In the genomic region with DNA sequence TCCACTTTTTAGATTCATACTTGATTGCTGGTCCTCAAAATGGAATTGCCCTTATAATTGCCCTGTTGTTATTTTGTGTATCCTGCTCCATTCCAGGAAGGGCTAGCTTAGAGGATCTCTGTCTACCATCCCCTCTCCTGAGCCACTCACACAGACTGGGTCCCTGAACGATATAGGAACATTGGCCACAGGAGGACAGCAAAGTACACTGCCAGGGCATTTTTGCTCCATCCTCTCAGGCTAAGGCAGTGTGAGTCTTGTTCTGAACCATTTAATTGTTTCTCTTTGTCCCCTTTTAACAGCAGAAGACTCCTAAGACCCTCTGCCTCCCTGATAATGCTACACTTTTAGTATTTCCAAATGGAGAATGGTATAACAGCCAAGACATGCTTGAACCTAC, we compare ENCODE assay signal across 10 mouse cellular contexts. TPM values are rescaled to one million over a fixed set of nuclear protein-coding genes. Genes with fewer than 3 reads are reported as not detected.
DNase-seq lines count a peak whose midpoint lies in the region; ATAC-seq and TF ChIP-seq lines count a peak whose summit lies in the region.
"Had no signal": no experiment of that assay in that cellular context is flagged by ENCODE, and none has a peak within 500 bp of the region (broad histone marks: within the 10 kb centered on the region; RNA-seq: fewer than 3 reads in every experiment).

No protein-coding gene starts in this region.

- peak; percentile 15; the same call in 1 of the 2 replicates for TF ChIP-seq CTCF in forebrain, postnatal 0 days (IDR thresholded peaks at IDR 0.05; ENCODE audit: low read depth)

- H3K9me3 ChIP-seq in forebrain, postnatal 0 days (ENCODE audit: low read length) = no peaks in the 10 kb centered on the region
- no peaks in the 10 kb centered on the region for H3K9me3 ChIP-seq in forebrain, embryonic 15.5 days
- H3K9me3 ChIP-seq in midbrain, embryonic 15.5 days = no peaks in the 10 kb centered on the region
- H3K9me3 ChIP-seq: heart, embryonic 13.5 days had no signal

- H3K27me3 ChIP-seq in forebrain, postnatal 0 days (ENCODE audit: insufficient read depth, low read length) = no peaks in the 10 kb centered on the region
- no peaks in the 10 kb centered on the region for H3K27me3 ChIP-seq in forebrain, embryonic 15.5 days
- H3K27me3 ChIP-seq in midbrain, embryonic 15.5 days (replicated peaks) = no peaks in the 10 kb centered on the region
- H3K27me3 ChIP-seq: heart, embryonic 13.5 days had no signal

- H3K4me2 ChIP-seq in forebrain, postnatal 0 days (ENCODE audit: low read depth) = no peak overlapping the region
- H3K4me2 ChIP-seq in forebrain, embryonic 15.5 days (replicated peaks) = no peak overlapping the region
- H3K4me2 ChIP-seq in midbrain, embryonic 15.5 days = no peak overlapping the region
- H3K4me2 ChIP-seq: heart, embryonic 13.5 days had no signal

- no peak overlapping the region for H3K27ac ChIP-seq in forebrain, postnatal 0 days (ENCODE audit: low read depth, low read length)
- no peak overlapping the region for H3K27ac ChIP-seq in forebrain, embryonic 15.5 days (replicated peaks)
- H3K27ac ChIP-seq in midbrain, embryonic 15.5 days = no peak overlapping the region
- H3K27ac ChIP-seq: heart, embryonic 13.5 days; liver, embryonic 14.5 days had no signal

- 67% methylated on average over 1 of the region's 1 CpGs for WGBS in forebrain, postnatal 0 days
- 76% methylated on average over 1 of the region's 1 CpGs for WGBS in forebrain, embryonic 15.5 days
- WGBS in midbrain, embryonic 15.5 days = 60% methylated on average over 1 of the region's 1 CpGs

- no peak overlapping the region for H3K9ac ChIP-seq in forebrain, postnatal 0 days
- H3K9ac ChIP-seq in forebrain, embryonic 15.5 days (replicated peaks) = no peak overlapping the region
- H3K9ac ChIP-seq in midbrain, embryonic 15.5 days = no peak overlapping the region
- H3K9ac ChIP-seq: heart, embryonic 13.5 days; liver, embryonic 14.5 days had no signal

- no peak for ATAC-seq in forebrain, postnatal 0 days
- ATAC-seq in forebrain, embryonic 15.5 days (replicated peaks) = no peak
- no peak for ATAC-seq in midbrain, embryonic 15.5 days (replicated peaks)

- H3K36me3 ChIP-seq in forebrain, postnatal 0 days (ENCODE audit: insufficient read depth) = peaks cover 58% of the 10 kb centered on the region
- peaks cover 31% of the 10 kb centered on the region for H3K36me3 ChIP-seq in forebrain, embryonic 15.5 days
- peaks cover 25% of the 10 kb centered on the region; the same call in 1 of the 2 replicates for H3K36me3 ChIP-seq in midbrain, embryonic 15.5 days (replicated peaks)

- DNase-seq in forebrain, postnatal 0 days = no peak
- peak; percentile 63 for DNase-seq in 416B (ENCODE audit: low read depth)
- DNase-seq in cerebellum, postnatal 14 days = peak; percentile 84 to 87
- DNase-seq in layer of hippocampus, adult 9-10 months (ENCODE audit: low spot score) = peak; percentile 36
- peak; percentile 23 to 30 for DNase-seq in spleen, postnatal 36 days (ENCODE audit: low spot score in 2 of 2)
- no peak for DNase-seq in MN1 (ENCODE audit: low spot score)

- no peak overlapping the region for H3K4me3 ChIP-seq in forebrain, postnatal 0 days (ENCODE audit: low read depth, low read length)
- no peak overlapping the region for H3K4me3 ChIP-seq in forebrain, embryonic 15.5 days
- no peak overlapping the region for H3K4me3 ChIP-seq in midbrain, embryonic 15.5 days
- H3K4me3 ChIP-seq: heart, embryonic 13.5 days had no signal

- H3K4me1 ChIP-seq in forebrain, postnatal 0 days (ENCODE audit: insufficient read depth) = no peaks in the 10 kb centered on the region
- peaks cover 2% of the 10 kb centered on the region for H3K4me1 ChIP-seq in forebrain, embryonic 15.5 days
- H3K4me1 ChIP-seq in midbrain, embryonic 15.5 days = peaks cover under 1% of the 10 kb centered on the region; the same call in 1 of the 2 replicates

RNA-seq across cellular contexts. Expression of gene Clec16a, which starts 25.6 kb away (rescaled TPM):
- 43.5 and 52.3 TPM in 2 replicates for total RNA-seq in forebrain, postnatal 0 days (2014; rRNA removed)
- 47.6 and 65.8 TPM in 2 replicates for polyA plus RNA-seq in forebrain, postnatal 0 days (2015; fragmentation: Nextera tagmentation; extraction: Ambion mirVana)
- polyA plus RNA-seq in forebrain, embryonic 15.5 days (2015; fragmentation: Nextera tagmentation; extraction: Ambion mirVana) = 71.2 and 77.1 TPM in 2 replicates
- 73.9 and 89.0 TPM in 2 replicates for polyA plus RNA-seq in midbrain, embryonic 15.5 days (2015; fragmentation: Nextera tagmentation; extraction: Ambion mirVana)

RNA-seq across cellular contexts. Expression of gene Dexi, which starts 27.9 kb away (rescaled TPM):
- 23.9 and 24.6 TPM in 2 replicates for total RNA-seq in forebrain, postnatal 0 days (2014; rRNA removed)
- 16.1 and 16.2 TPM in 2 replicates for polyA plus RNA-seq in forebrain, postnatal 0 days (2015; fragmentation: Nextera tagmentation; extraction: Ambion mirVana)
- 18.1 and 18.3 TPM in 2 replicates for polyA plus RNA-seq in forebrain, embryonic 15.5 days (2015; fragmentation: Nextera tagmentation; extraction: Ambion mirVana)
- 17.1 and 17.8 TPM in 2 replicates for polyA plus RNA-seq in midbrain, embryonic 15.5 days (2015; fragmentation: Nextera tagmentation; extraction: Ambion mirVana)

Comparison
In these comparisons a context has a peak if more than half of its experiments do, and no peak if none do; other contexts are left out.
1. DNase-seq: peak in 416B (single experiment), cerebellum, postnatal 14 days (2 of 2), layer of hippocampus, adult 9-10 months (single experiment) and spleen, postnatal 36 days (2 of 2); none in forebrain, postnatal 0 days (single experiment) and MN1 (single experiment).